Mouse (Mus musculus): ENCODE data around the gene Myom1. TPM values are rescaled to one million over a fixed set of nuclear protein-coding genes. Genes with fewer than 3 reads are reported as not detected.

Myom1 gene
- polyA plus RNA-seq, 1 experiment from 2014 or later, result 2.5 TPM

GRCm38 (mm10) chr17:71025922-71026321, 23.5 kb downstream of the Myom1 start:
- 85% methylated on average over 8 of the region's 8 CpGs for WGBS
- H3K9me3 ChIP-seq, result no peaks in the 10 kb centered on the region
- H3K27ac ChIP-seq (replicated peaks), result no peak overlapping the region
- H3K27me3 ChIP-seq (replicated peaks; ENCODE audit: low read depth, poor library complexity, severe bottlenecking), result no peaks in the 10 kb centered on the region
- peaks cover 8% of the 10 kb centered on the region for H3K4me1 ChIP-seq
- DNase-seq (ENCODE audit: low spot score), result no peak
- H3K4me3 ChIP-seq, result no peak overlapping the region
- H3K36me3 ChIP-seq (replicated peaks), result no peaks in the 10 kb centered on the region

- WGBS, result 94% methylated on average over 3 of the region's 3 CpGs
- Histone ChIP-seq H3K27me3 (replicated peaks; ENCODE audit: low read depth, poor library complexity, severe bottlenecking) (no peaks in the 10 kb centered on the region), H3K4me1 (peaks cover 8% of the 10 kb centered on the region), H3K9me3 (no peaks in the 10 kb centered on the region), H3K27ac (replicated peaks) (no peak overlapping the region), H3K36me3 (replicated peaks) (no peaks in the 10 kb centered on the region), H3K4me3 (no peak overlapping the region)
- DNase-seq (ENCODE audit: low spot score), result no peak
Observed at GRCm38 (mm10) chr17:71027186-71027585, 24.8 kb downstream of the Myom1 start.

- DNase-seq (ENCODE audit: low spot score), result no peak
- Histone ChIP-seq H3K4me3 (no peak overlapping the region), H3K36me3 (replicated peaks) (no peaks in the 10 kb centered on the region), H3K27ac (replicated peaks) (no peak overlapping the region), H3K4me1 (no peaks in the 10 kb centered on the region), H3K9me3 (no peaks in the 10 kb centered on the region), H3K27me3 (replicated peaks; ENCODE audit: low read depth, poor library complexity, severe bottlenecking) (no peaks in the 10 kb centered on the region)
- WGBS, result 88% methylated on average over 10 of the region's 10 CpGs
Observed at GRCm38 (mm10) chr17:71032719-71033118, 30.3 kb downstream of the Myom1 start.

GRCm38 (mm10) chr17:71034472-71034871, 32.0 kb downstream of the Myom1 start:
- DNase-seq (ENCODE audit: low spot score), result peak; percentile 1
- 90% methylated on average over 5 of the region's 5 CpGs for WGBS

GRCm38 (mm10) chr17:71037188-71037587, 34.8 kb downstream of the Myom1 start:
- 91% methylated on average over 7 of the region's 7 CpGs for WGBS
- H3K9me3 ChIP-seq, result no peaks in the 10 kb centered on the region
- no peak overlapping the region for H3K4me3 ChIP-seq
- H3K36me3 ChIP-seq (replicated peaks), result no peaks in the 10 kb centered on the region
- no peak overlapping the region for H3K27ac ChIP-seq (replicated peaks)
- H3K27me3 ChIP-seq (replicated peaks; ENCODE audit: low read depth, poor library complexity, severe bottlenecking), result no peaks in the 10 kb centered on the region
- H3K4me1 ChIP-seq, result peaks cover 19% of the 10 kb centered on the region
- DNase-seq (ENCODE audit: low spot score), result peak; percentile 3

More at GRCm38 (mm10) chr17:71034472-71034871, 32.0 kb downstream of the Myom1 start:
- Histone ChIP-seq H3K27me3 (replicated peaks; ENCODE audit: low read depth, poor library complexity, severe bottlenecking) (no peaks in the 10 kb centered on the region), H3K36me3 (replicated peaks) (no peaks in the 10 kb centered on the region), H3K27ac (replicated peaks) (no peak overlapping the region), H3K4me3 (no peak overlapping the region), H3K4me1 (peaks cover 6% of the 10 kb centered on the region), H3K9me3 (no peaks in the 10 kb centered on the region)

- peaks cover 19% of the 10 kb centered on the region for H3K4me1 ChIP-seq
- no peak for DNase-seq (ENCODE audit: low spot score)
- H3K27ac ChIP-seq (replicated peaks), result no peak overlapping the region
- no peaks in the 10 kb centered on the region for H3K27me3 ChIP-seq (replicated peaks; ENCODE audit: low read depth, poor library complexity, severe bottlenecking)
- H3K36me3 ChIP-seq (replicated peaks), result no peaks in the 10 kb centered on the region
- WGBS, result 72% methylated on average over 5 of the region's 5 CpGs
- H3K9me3 ChIP-seq, result no peaks in the 10 kb centered on the region
- no peak overlapping the region for H3K4me3 ChIP-seq
Observed at GRCm38 (mm10) chr17:71038812-71039211, 36.4 kb downstream of the Myom1 start.

- WGBS, result 31% methylated on average over 12 of the region's 12 CpGs
- peaks cover 19% of the 10 kb centered on the region for H3K4me1 ChIP-seq
- peak overlapping the region; percentile 51 for H3K27ac ChIP-seq (replicated peaks)
- H3K4me3 ChIP-seq, result no peak overlapping the region
- no peaks in the 10 kb centered on the region for H3K9me3 ChIP-seq
- peak; percentile 49 for DNase-seq (ENCODE audit: low spot score)
- no peaks in the 10 kb centered on the region for H3K27me3 ChIP-seq (replicated peaks; ENCODE audit: low read depth, poor library complexity, severe bottlenecking)
- no peaks in the 10 kb centered on the region for H3K36me3 ChIP-seq (replicated peaks)
Observed at GRCm38 (mm10) chr17:71039851-71040581, 37.6 kb downstream of the Myom1 start.

- Histone ChIP-seq H3K4me1 (peaks cover 19% of the 10 kb centered on the region), H3K27ac (replicated peaks) (peak overlapping the region; percentile 51), H3K27me3 (replicated peaks; ENCODE audit: low read depth, poor library complexity, severe bottlenecking) (no peaks in the 10 kb centered on the region), H3K36me3 (replicated peaks) (no peaks in the 10 kb centered on the region), H3K9me3 (no peaks in the 10 kb centered on the region), H3K4me3 (no peak overlapping the region)
- 66% methylated on average over 5 of the region's 5 CpGs for WGBS
- peak; percentile 7 for DNase-seq (ENCODE audit: low spot score)
Observed at GRCm38 (mm10) chr17:71040582-71040880, 38.1 kb downstream of the Myom1 start.

- 94% methylated on average over 1 of the region's 1 CpGs for WGBS
- Histone ChIP-seq H3K9me3 (no peaks in the 10 kb centered on the region), H3K4me1 (peaks cover 19% of the 10 kb centered on the region), H3K27ac (replicated peaks) (no peak overlapping the region), H3K36me3 (replicated peaks) (no peaks in the 10 kb centered on the region), H3K4me3 (no peak overlapping the region), H3K27me3 (replicated peaks; ENCODE audit: low read depth, poor library complexity, severe bottlenecking) (no peaks in the 10 kb centered on the region)
- no peak for DNase-seq (ENCODE audit: low spot score)
Observed at GRCm38 (mm10) chr17:71042645-71043044, 40.2 kb downstream of the Myom1 start.

GRCm38 (mm10) chr17:71045591-71045990, 43.2 kb downstream of the Myom1 start:
- no peaks in the 10 kb centered on the region for H3K27me3 ChIP-seq (replicated peaks; ENCODE audit: low read depth, poor library complexity, severe bottlenecking)
- no peak overlapping the region for H3K27ac ChIP-seq (replicated peaks)
- DNase-seq (ENCODE audit: low spot score), result no peak
- 89% methylated on average over 9 of the region's 9 CpGs for WGBS
- H3K36me3 ChIP-seq (replicated peaks), result no peaks in the 10 kb centered on the region
- no peaks in the 10 kb centered on the region for H3K9me3 ChIP-seq
- H3K4me1 ChIP-seq, result peaks cover 2% of the 10 kb centered on the region
- H3K4me3 ChIP-seq, result no peak overlapping the region

- DNase-seq (ENCODE audit: low spot score), result no peak
- WGBS, result 90% methylated on average over 4 of the region's 4 CpGs
- Histone ChIP-seq H3K27me3 (replicated peaks; ENCODE audit: low read depth, poor library complexity, severe bottlenecking) (no peaks in the 10 kb centered on the region), H3K4me1 (no peaks in the 10 kb centered on the region), H3K27ac (replicated peaks) (no peak overlapping the region), H3K36me3 (replicated peaks) (no peaks in the 10 kb centered on the region), H3K4me3 (no peak overlapping the region), H3K9me3 (no peaks in the 10 kb centered on the region)
Observed at GRCm38 (mm10) chr17:71046856-71047255, 44.4 kb downstream of the Myom1 start.

- no peak for DNase-seq (ENCODE audit: low spot score)
- no peaks in the 10 kb centered on the region for H3K36me3 ChIP-seq (replicated peaks)
- no peaks in the 10 kb centered on the region for H3K9me3 ChIP-seq
- no peaks in the 10 kb centered on the region for H3K4me1 ChIP-seq
- H3K4me3 ChIP-seq, result no peak overlapping the region
- no peaks in the 10 kb centered on the region for H3K27me3 ChIP-seq (replicated peaks; ENCODE audit: low read depth, poor library complexity, severe bottlenecking)
- 89% methylated on average over 8 of the region's 8 CpGs for whole genome bisulfite sequencing
- no peak overlapping the region for H3K27ac ChIP-seq (replicated peaks)
Observed at GRCm38 (mm10) chr17:71049292-71049691, 46.9 kb downstream of the Myom1 start.

GRCm38 (mm10) chr17:71053134-71053708, 50.8 kb downstream of the Myom1 start:
- Histone ChIP-seq H3K9me3 (no peaks in the 10 kb centered on the region), H3K36me3 (replicated peaks) (no peaks in the 10 kb centered on the region), H3K27ac (replicated peaks) (no peak overlapping the region), H3K4me3 (no peak overlapping the region), H3K4me1 (peaks cover 7% of the 10 kb centered on the region; the same call in 1 of the 2 replicates), H3K27me3 (replicated peaks; ENCODE audit: low read depth, poor library complexity, severe bottlenecking) (no peaks in the 10 kb centered on the region)
- 91% methylated on average over 6 of the region's 6 CpGs for WGBS
- no peak for DNase-seq (ENCODE audit: low spot score)
